Mouse (Mus musculus): ENCODE data around the gene Mrps27. TPM values are rescaled to one million over a fixed set of nuclear protein-coding genes. Genes with fewer than 3 reads are reported as not detected.

The Mrps27 gene
- polyA plus RNA-seq, 1 experiment: 10.3 TPM

- Histone ChIP-seq H3K4me3 (ENCODE audit: insufficient read depth, low read length) (no peak overlapping the region), H3K27ac (ENCODE audit: insufficient read depth, low read depth, low read length) (no peak overlapping the region), H3K4me1 (ENCODE audit: control insufficient read depth, insufficient read depth, low read length) (no peaks in the 10 kb centered on the region)
- TF ChIP-seq POLR2A (IDR thresholded peaks at IDR 0.05; ENCODE audit: borderline replicate concordance, low read depth, low read length) (no peak), CTCF (IDR thresholded peaks at IDR 0.05; ENCODE audit: low read depth, low read length) (no peak)
Observed at GRCm38 (mm10) chr13:99458658-99459386, 114.2 kb downstream of the Mrps27 start.

- H3K4me3 ChIP-seq (ENCODE audit: insufficient read depth, low read length): no peak overlapping the region
- no peaks in the 10 kb centered on the region for H3K4me1 ChIP-seq (ENCODE audit: control insufficient read depth, insufficient read depth, low read length)
- H3K27ac ChIP-seq (ENCODE audit: insufficient read depth, low read depth, low read length): no peak overlapping the region
- no peak for TF ChIP-seq CTCF (IDR thresholded peaks at IDR 0.05; ENCODE audit: low read depth, low read length)
- TF ChIP-seq POLR2A (IDR thresholded peaks at IDR 0.05; ENCODE audit: borderline replicate concordance, low read depth, low read length): no peak
Observed at GRCm38 (mm10) chr13:99459612-99460011, 115.0 kb downstream of the Mrps27 start.

- Histone ChIP-seq H3K4me1 (ENCODE audit: control insufficient read depth, insufficient read depth, low read length) (no peaks in the 10 kb centered on the region), H3K4me3 (ENCODE audit: insufficient read depth, low read length) (no peak overlapping the region), H3K27ac (ENCODE audit: insufficient read depth, low read depth, low read length) (no peak overlapping the region)
- TF ChIP-seq CTCF (IDR thresholded peaks at IDR 0.05; ENCODE audit: low read depth, low read length): no peak
- TF ChIP-seq POLR2A (IDR thresholded peaks at IDR 0.05; ENCODE audit: borderline replicate concordance, low read depth, low read length): no peak
Observed at GRCm38 (mm10) chr13:99461886-99462285, 117.3 kb downstream of the Mrps27 start.

GRCm38 (mm10) chr13:99464551-99464950 is 120.0 kb downstream of the Mrps27 start:
- Histone ChIP-seq H3K4me1 (ENCODE audit: control insufficient read depth, insufficient read depth, low read length) (no peaks in the 10 kb centered on the region), H3K4me3 (ENCODE audit: insufficient read depth, low read length) (no peak overlapping the region), H3K27ac (ENCODE audit: insufficient read depth, low read depth, low read length) (no peak overlapping the region)
- TF ChIP-seq CTCF (IDR thresholded peaks at IDR 0.05; ENCODE audit: low read depth, low read length) (no peak), POLR2A (IDR thresholded peaks at IDR 0.05; ENCODE audit: borderline replicate concordance, low read depth, low read length) (no peak)

Other genes starting within 250 kb of the Mrps27 start
- 0.25 and 0.31 TPM in 2 replicates for gene Zfp366, start 160.0 kb upstream of the Mrps27 start, polyA plus RNA-seq (2012; ENCODE audit: insufficient read depth, insufficient read length, missing spikeins)
- 21.5 and 27.3 TPM in 2 replicates for gene Ptcd2, start 81 bp upstream of the Mrps27 start, polyA plus RNA-seq (2012; ENCODE audit: insufficient read depth, insufficient read length, missing spikeins)
- 0.25 and 0.45 TPM in 2 replicates for gene Map1b, start 171.8 kb downstream of the Mrps27 start, polyA plus RNA-seq (2012; ENCODE audit: insufficient read depth, insufficient read length, missing spikeins)